Mouse (Mus musculus) naive thymus-derived CD4-positive, alpha-beta T cell, adult 5 months (primary cell): ENCODE measurements around the gene Ppp1r13b. TPM values are rescaled to one million over a fixed set of nuclear protein-coding genes. Genes with fewer than 3 reads are reported as not detected.

Experiments
- polyA plus RNA-seq: library from polyadenylated mRNA; unstranded; fragments of 100-300 nt; shearing (Covaris generic); gene quantifications from one replicate; pipeline ENCODE4 v1.2.1, GENCODE M21; 2017

Gene Ppp1r13b
- polyA plus RNA-seq, result 98.5 TPM

DNA sequence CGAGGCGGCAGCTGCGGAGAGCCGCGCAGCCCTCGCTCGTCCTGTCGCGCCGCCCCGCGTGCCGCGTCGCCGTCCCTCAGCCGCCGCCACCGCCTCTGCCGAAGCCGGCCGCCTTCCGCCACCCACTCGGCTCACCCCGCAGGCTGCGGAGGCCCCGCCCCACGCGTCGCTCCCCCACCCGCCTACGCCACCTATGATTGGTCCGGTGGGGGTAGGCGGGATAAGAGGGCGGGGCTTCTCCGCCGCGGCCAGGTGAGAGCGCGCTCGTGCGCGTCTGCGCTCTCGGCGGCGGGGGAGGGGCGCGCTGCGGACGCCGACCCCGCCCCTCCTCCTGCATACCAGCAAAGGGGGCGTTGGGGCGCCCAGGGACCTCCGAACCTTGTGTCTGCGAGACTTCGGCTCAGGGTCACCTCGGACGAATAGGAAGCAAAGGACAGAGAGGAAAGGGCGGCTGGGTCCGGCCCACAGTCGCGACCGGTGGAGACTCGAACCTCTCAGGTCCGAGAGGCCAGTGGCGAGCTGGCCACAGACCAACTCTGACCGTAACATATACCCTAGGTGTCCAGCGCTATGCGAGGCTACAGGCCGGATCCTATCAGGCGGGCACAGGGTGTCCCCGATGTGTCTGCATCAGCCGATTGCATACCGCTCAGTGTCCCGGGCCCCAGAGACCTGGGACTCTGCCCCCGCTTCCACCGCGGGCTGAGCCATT is at the start of gene Ppp1r13b:
TSS of gene Ppp1r13b (minus strand) at position 141 of the 712 bp plus-strand sequence.

DNA sequence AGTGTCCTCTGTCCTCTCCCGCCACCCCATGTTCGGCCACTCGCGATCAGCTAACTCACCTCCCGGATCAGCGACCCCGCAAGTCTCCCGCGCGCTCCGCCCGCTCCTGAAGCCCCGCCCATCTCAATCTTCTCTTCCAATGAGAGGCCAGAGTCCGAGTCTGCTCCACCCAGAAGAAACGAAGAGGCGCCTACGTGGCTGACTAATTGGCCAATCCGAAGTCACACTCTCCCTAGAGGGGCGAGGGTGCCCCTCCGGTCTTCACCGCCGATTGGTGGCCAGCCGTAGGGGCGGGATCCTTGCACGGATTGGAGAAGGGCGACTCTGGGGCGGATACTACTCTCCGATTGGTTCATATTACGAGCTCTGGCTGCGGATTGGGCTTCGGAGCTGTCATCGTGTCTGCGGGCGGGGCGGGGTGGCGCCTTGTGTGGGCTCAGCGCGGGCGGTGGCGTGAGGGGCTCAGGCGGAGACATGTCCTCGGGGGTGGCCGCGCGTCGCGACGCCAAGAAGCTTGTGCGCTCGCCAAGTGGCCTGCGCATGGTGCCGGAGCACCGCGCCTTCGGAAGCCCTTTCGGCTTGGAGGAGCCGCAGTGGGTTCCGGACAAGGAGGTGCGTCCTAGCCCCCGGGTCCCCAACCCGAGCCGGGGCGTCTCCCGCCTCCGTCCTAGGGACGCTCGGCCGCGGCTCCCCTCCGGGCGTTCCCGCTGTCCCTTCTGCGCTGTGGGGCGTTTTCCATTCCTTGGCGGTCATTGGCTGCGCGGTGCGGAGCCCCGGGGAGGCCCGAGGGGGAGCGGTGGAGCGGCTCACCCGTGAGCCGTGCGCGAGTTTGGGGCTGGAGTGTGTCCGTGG is 93.9 kb downstream of the Ppp1r13b start, which contains the start of the genes Xrcc3 and Zfyve21:
TSS of gene Xrcc3 (minus strand) at position 108 of the 852 bp plus-strand sequence.
TSS of gene Zfyve21 (plus strand) at position 405 of the 852 bp plus-strand sequence.

Other genes with a start within 250 kb of the Ppp1r13b start
- 26.9 TPM for gene Ckb, start 235.8 kb downstream of the Ppp1r13b start, polyA plus RNA-seq
- gene Trmt61a, start 230.0 kb downstream of the Ppp1r13b start, polyA plus RNA-seq, result 15.8 TPM
- gene Bag5, start 194.9 kb downstream of the Ppp1r13b start, polyA plus RNA-seq, result 61.4 TPM
- 36.0 TPM for gene Apopt1, start 194.8 kb downstream of the Ppp1r13b start, polyA plus RNA-seq
- gene Klc1, start 149.3 kb downstream of the Ppp1r13b start, polyA plus RNA-seq, result 36.1 TPM
- 3.6 TPM for gene Xrcc3, start 94.2 kb downstream of the Ppp1r13b start, polyA plus RNA-seq
- gene Zfyve21, start 93.9 kb downstream of the Ppp1r13b start, polyA plus RNA-seq, result 7.2 TPM
- 141 TPM for gene Atp5mpl, start 58.9 kb upstream of the Ppp1r13b start, polyA plus RNA-seq
- not detected for gene Tdrd9, start 63.4 kb upstream of the Ppp1r13b start, polyA plus RNA-seq
- not detected for gene Rd3l, start 73.2 kb upstream of the Ppp1r13b start, polyA plus RNA-seq
- gene Aspg, start 198.6 kb upstream of the Ppp1r13b start, polyA plus RNA-seq, result not detected
- gene Kif26a, start 238.1 kb upstream of the Ppp1r13b start, polyA plus RNA-seq, result not detected